ENCODE assay signal across 8 mouse cellular contexts in genomic region chr12:116262555-116263341, GRCm38 (mm10). TPM values are rescaled to one million over a fixed set of nuclear protein-coding genes. Genes with fewer than 3 reads are reported as not detected.
DNase-seq lines count a peak whose midpoint lies in the region; ATAC-seq lines count a peak whose summit lies in the region.

Wdr60 (minus strand) TSS chr12:116263022.

- ATAC-seq in hindbrain, embryonic 14.5 days (ENCODE audit: low FRiP score) = peak; percentile 97

- H3K4me3 ChIP-seq in hindbrain, embryonic 14.5 days (replicated peaks; ENCODE audit: low read length) = peak within 1 kb of the TSS; percentile 66

- H3K36me3 ChIP-seq in hindbrain, embryonic 14.5 days (replicated peaks; ENCODE audit: control insufficient read depth, insufficient read depth) = no peaks in the 10 kb centered on the region

- DNase-seq in NIH3T3 (ENCODE audit: low read depth) = peak; percentile 94
- DNase-seq in cerebellum, postnatal 14 days = peak; percentile 83 to 91
- peak; percentile 77 to 80 for DNase-seq in frontal cortex, postnatal 25 days (ENCODE audit: low spot score in 2 of 2)
- peak; percentile 89 for DNase-seq in hindbrain, embryonic 14.5 days (ENCODE audit: low spot score)
- peak; percentile 89 for DNase-seq in layer of hippocampus, postnatal 36 days
- peak; percentile 88 for DNase-seq in lung, postnatal 25 days (ENCODE audit: low spot score)
- DNase-seq in retina, adult 2 months (ENCODE audit: low read depth, low spot score) = peak; percentile 71
- peak; percentile 90 for DNase-seq in thymus, postnatal 25 days

- H3K9ac ChIP-seq in hindbrain, embryonic 14.5 days = peak within 1 kb of the TSS; percentile 77

- H3K4me1 ChIP-seq in hindbrain, embryonic 14.5 days (replicated peaks; ENCODE audit: control insufficient read depth, insufficient read depth, low read length) = peaks cover 14% of the 10 kb centered on the region; the same call in 1 of the 2 replicates

- peak within 1 kb of the TSS; percentile 85 for H3K27ac ChIP-seq in hindbrain, embryonic 14.5 days

- H3K9me3 ChIP-seq in hindbrain, embryonic 14.5 days (ENCODE audit: control insufficient read depth, low read length) = no peaks in the 10 kb centered on the region

- H3K4me2 ChIP-seq in hindbrain, embryonic 14.5 days (replicated peaks) = peak within 1 kb of the TSS; percentile 68

- no peaks in the 10 kb centered on the region for H3K27me3 ChIP-seq in hindbrain, embryonic 14.5 days (ENCODE audit: control insufficient read depth, insufficient read depth, low read length)

- 3% methylated on average over 47 of the region's 47 CpGs for WGBS in hindbrain, embryonic 14.5 days

RNA-seq across cellular contexts. Expression of gene Wdr60, which starts in this region (rescaled TPM):
- polyA plus RNA-seq in hindbrain, embryonic 14.5 days (2014; fragmentation: Nextera tagmentation; extraction: Ambion mirVana) = 17.9 and 18.3 TPM in 2 replicates
- total RNA-seq in layer of hippocampus, postnatal 36 days (2021) = 10 to 100 TPM; 17.2 to 17.6 TPM

Comparison
In these comparisons a context has a peak if more than half of its experiments do, and no peak if none do; other contexts are left out.
1. Peak in every context shown above with its lines: DNase-seq, ATAC-seq, H3K4me3 ChIP-seq and H3K27ac ChIP-seq.